Mouse (Mus musculus) midbrain, postnatal 0 days (tissue): ENCODE results near the gene Kcp. TPM values are rescaled to one million over a fixed set of nuclear protein-coding genes. Genes with fewer than 3 reads are reported as not detected.

ENCODE experiments used
- ATAC-seq: fragments of 200-750 bp; cut with Nextera tagmentation; 2 replicates; pipeline ENCODE4 v1.8.0; 2017; ENCODE audit warnings: moderate number of reproducible peaks, mild to moderate bottlenecking, moderate TSS enrichment, moderate library complexity; ENCODE audit not compliant: low FRiP score
- DNase-seq: peaks from one replicate; pipeline ENCODE4 v3.0.0-alpha.2; 2015; ENCODE audit warnings: low spot score
- H3K27ac ChIP-seq: fragments of 300-500 bp; sonication (generic); 2 replicates; pipeline ENCODE4 v1.5.1; 2014; ENCODE audit warnings: low read depth, mild to moderate bottlenecking, low read length, mixed read lengths
- H3K27me3 ChIP-seq: fragments of 300-500 bp; sonication (generic); 2 replicates; pipeline ENCODE4 v1.6.1; 2014; ENCODE audit warnings: low read length, control low read depth, mixed read lengths; ENCODE audit not compliant: insufficient read depth
- H3K36me3 ChIP-seq: fragments of 300-500 bp; sonication (generic); 2 replicates; pipeline ENCODE4 v1.6.1; 2014; ENCODE audit warnings: low read length, control low read depth, mixed read lengths; ENCODE audit not compliant: insufficient read depth
- H3K4me1 ChIP-seq: fragments of 300-500 bp; sonication (generic); 2 replicates; pipeline ENCODE4 v1.6.1; 2014; ENCODE audit warnings: mild to moderate bottlenecking, control low read depth, antibody characterized with exemption, low read length, mixed read lengths; ENCODE audit not compliant: insufficient read depth
- H3K4me2 ChIP-seq: fragments of 300-500 bp; sonication (generic); 2 replicates; pipeline ENCODE4 v1.6.1; 2014; ENCODE audit warnings: low read depth, mild to moderate bottlenecking, low read length, mixed read lengths; ENCODE audit not compliant: poor library complexity, severe bottlenecking
- H3K4me3 ChIP-seq: fragments of 300-500 bp; sonication (generic); 2 replicates; pipeline ENCODE4 v1.5.1; 2014; ENCODE audit warnings: low read depth, mild to moderate bottlenecking, low read length, moderate library complexity
- H3K9ac ChIP-seq: fragments of 300-500 bp; sonication (generic); replicated peaks from 2 replicates; pipeline ENCODE4 v1.6.1; 2014; ENCODE audit warnings: mild to moderate bottlenecking, low read length, moderate library complexity, mixed read lengths; ENCODE audit not compliant: poor library complexity, severe bottlenecking
- H3K9me3 ChIP-seq: fragments of 300-500 bp; sonication (generic); 2 replicates; pipeline ENCODE4 v1.6.1; 2016; ENCODE audit warnings: low read length, control low read depth
- CTCF ChIP-seq: IDR thresholded peaks from 2 replicates; pipeline ENCODE4 v1.5.1; 2016; ENCODE audit warnings: antibody characterized with exemption, mild to moderate bottlenecking
- WGBS: fragments of 180-500 bp; shearing (Covaris S2); extraction: QIAGEN DNeasy Blood & Tissue Kit; methylation state at CpG from one replicate; pipeline ENCODE4 v1.1.7; 2014; 5-methylcytosine and 5-hydroxymethylcytosine counted together
- polyA plus RNA-seq: library from polyadenylated mRNA; unstranded; fragments of >200 nt; fragmentation: Nextera tagmentation; extraction: Ambion mirVana; gene quantifications from 2 replicates; pipeline ENCODE4 v1.2.1, GENCODE M21; 2015
- total RNA-seq: library from RNA; depleted of rRNA; stranded (reverse); fragments of >200 nt; gene quantifications from 2 replicates; pipeline ENCODE4 v1.2.3, GENCODE M21; 2014

The Kcp gene
- total and polyA plus RNA-seq, 2 experiments from 2014 or later, result 8.9 to 16.3 TPM

GRCm38 (mm10) chr6:29530050-29530449 lies 22.3 kb upstream of the Kcp start:
- no peak overlapping the region for H3K27ac ChIP-seq
- no peak overlapping the region for H3K9ac ChIP-seq
- H3K9me3 ChIP-seq, result no peaks in the 10 kb centered on the region
- 66% methylated on average over 4 of the region's 4 CpGs for WGBS
- TF ChIP-seq CTCF, result no peak
- H3K27me3 ChIP-seq, result peaks cover 39% of the 10 kb centered on the region
- no peak overlapping the region for H3K4me3 ChIP-seq
- DNase-seq (no peak), ATAC-seq (no peak)
- no peaks in the 10 kb centered on the region for H3K36me3 ChIP-seq
- 0 out of 2 replicates have a peak, but pooled peaks cover 8% of the 10 kb centered on the region for H3K4me1 ChIP-seq
- H3K4me2 ChIP-seq, result no peak overlapping the region

- Histone ChIP-seq H3K4me2 (no peak overlapping the region), H3K9me3 (no peaks in the 10 kb centered on the region), H3K4me1 (0 out of 2 replicates have a peak, but pooled peaks cover 8% of the 10 kb centered on the region), H3K27ac (no peak overlapping the region), H3K4me3 (no peak overlapping the region), H3K9ac (no peak overlapping the region), H3K27me3 (peaks cover 39% of the 10 kb centered on the region), H3K36me3 (no peaks in the 10 kb centered on the region)
- no peak for DNase-seq
- ATAC-seq, result no peak
- no peak for TF ChIP-seq CTCF
- 35% methylated on average over 2 of the region's 2 CpGs for WGBS
These were observed 21.7 kb upstream of the Kcp start for GRCm38 (mm10) chr6:29529444-29529820.

GRCm38 (mm10) chr6:29528561-29529443 lies 21.1 kb upstream of the Kcp start:
- peaks cover 39% of the 10 kb centered on the region for H3K27me3 ChIP-seq
- ATAC-seq, result no peak
- DNase-seq, result no peak
- H3K27ac ChIP-seq, result no peak overlapping the region
- no peak overlapping the region for H3K4me3 ChIP-seq
- 0 out of 2 replicates have a peak, but pooled peaks cover 8% of the 10 kb centered on the region for H3K4me1 ChIP-seq
- TF ChIP-seq CTCF, result no peak
- H3K9me3 ChIP-seq, result no peaks in the 10 kb centered on the region
- no peaks in the 10 kb centered on the region for H3K36me3 ChIP-seq
- no peak overlapping the region for H3K9ac ChIP-seq
- no peak overlapping the region for H3K4me2 ChIP-seq
- 29% methylated on average over 13 of the region's 13 CpGs for WGBS

GRCm38 (mm10) chr6:29528165-29528505 lies 20.4 kb upstream of the Kcp start:
- no peak overlapping the region for H3K4me2 ChIP-seq
- DNase-seq (no peak), ATAC-seq (no peak)
- H3K4me1 ChIP-seq, result 0 out of 2 replicates have a peak, but pooled peaks cover 8% of the 10 kb centered on the region
- H3K27me3 ChIP-seq, result peaks cover 39% of the 10 kb centered on the region
- H3K9ac ChIP-seq, result no peak overlapping the region
- H3K4me3 ChIP-seq, result peak overlapping the region; percentile 47; the same call in 1 of the 2 replicates
- WGBS, result 12% methylated on average over 8 of the region's 8 CpGs
- no peaks in the 10 kb centered on the region for H3K9me3 ChIP-seq
- H3K27ac ChIP-seq, result no peak overlapping the region
- no peak for TF ChIP-seq CTCF
- H3K36me3 ChIP-seq, result no peaks in the 10 kb centered on the region

GRCm38 (mm10) chr6:29527361-29528164 lies 19.8 kb upstream of the Kcp start:
- Histone ChIP-seq H3K9me3 (no peaks in the 10 kb centered on the region), H3K4me2 (peak overlapping the region; percentile 97), H3K27me3 (peaks cover 39% of the 10 kb centered on the region), H3K27ac (no peak overlapping the region), H3K9ac (0 out of 2 replicates have a peak overlapping the region, but pooled peaks have one; percentile 19), H3K4me3 (peak overlapping the region; percentile 47), H3K36me3 (no peaks in the 10 kb centered on the region), H3K4me1 (0 out of 2 replicates have a peak, but pooled peaks cover 8% of the 10 kb centered on the region)
- no peak for TF ChIP-seq CTCF
- 2% methylated on average over 31 of the region's 34 CpGs for WGBS
- ATAC-seq, result no peak
- no peak for DNase-seq
